Mouse (Mus musculus) retina, embryonic 14.5 days (tissue): Measurements from ENCODE around the gene Dnaic2.
A peak's percentile ranks its signal among the peaks of the same experiment; 100 is the strongest.

ENCODE experiments used
- DNase-seq: peaks from one replicate; pipeline ENCODE4 v3.0.0-alpha.2; 2015; ENCODE audit warnings: low spot score

Gene Dnaic2

DNA sequence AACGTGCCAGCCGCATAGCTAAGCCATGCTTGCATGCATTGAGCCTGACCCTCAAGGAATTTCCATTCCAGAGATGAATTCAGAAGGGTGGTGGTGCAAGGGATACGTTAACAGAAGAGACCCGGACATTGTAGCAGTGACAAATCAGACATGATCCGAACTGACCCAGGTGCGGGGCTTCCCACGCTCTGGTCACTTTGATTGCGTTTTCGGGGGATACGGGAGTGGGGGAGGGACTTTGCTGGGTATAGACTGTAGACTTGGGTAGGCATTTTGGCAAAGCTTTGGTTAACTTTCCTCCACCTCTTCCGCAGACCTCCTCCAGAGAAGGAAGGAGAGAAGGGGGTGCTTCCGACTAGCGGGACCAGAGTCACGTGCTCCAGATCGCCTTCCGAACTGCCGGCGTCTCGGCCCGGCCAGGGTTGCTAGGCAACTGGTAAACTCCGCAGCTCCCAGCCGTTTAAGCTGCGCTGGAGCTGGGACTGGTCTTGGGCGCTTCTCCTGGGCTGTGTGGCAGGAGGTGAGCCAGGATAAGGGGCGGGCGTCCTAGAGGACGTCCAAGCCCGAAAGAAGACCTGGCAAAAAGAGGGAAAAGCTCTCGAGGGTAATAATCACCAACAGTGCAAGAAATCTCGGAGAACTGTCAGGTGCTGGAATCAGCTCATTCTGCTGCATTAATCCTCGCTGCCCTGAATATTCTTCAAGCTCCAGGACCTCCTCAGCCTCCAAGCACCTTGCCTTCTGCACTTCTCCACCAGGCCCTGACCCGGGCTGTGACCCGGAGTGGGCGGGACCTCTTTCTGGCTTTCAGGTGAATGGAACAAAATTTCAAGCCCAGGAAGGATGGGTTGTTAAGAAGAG lies at the start of gene Dnaic2:
Gene Dnaic2 (plus strand): TSS at position 444 of the 861 bp plus-strand sequence.
- peak; percentile 85 for DNase-seq

DNA sequence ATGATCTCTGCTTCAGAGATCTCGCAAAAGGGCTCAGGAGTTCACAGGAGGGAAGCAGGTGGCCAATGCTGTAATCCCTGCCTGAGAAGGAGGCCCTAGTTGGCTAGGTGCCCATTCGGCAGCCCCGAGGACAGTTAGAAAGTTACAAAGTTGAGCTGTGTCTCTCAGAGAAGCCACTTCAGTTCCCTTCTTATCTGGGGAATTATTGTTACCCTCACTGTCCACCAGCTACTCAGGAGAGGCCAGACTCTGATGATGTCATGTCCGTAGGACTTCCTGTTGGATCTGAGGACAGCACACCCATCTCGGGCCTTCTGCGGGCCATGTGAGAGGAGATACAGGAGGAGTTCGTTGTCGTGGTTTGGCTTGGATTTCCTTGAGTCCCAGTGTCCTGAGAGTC lies 47.6 kb upstream of the Dnaic2 start:
- no peak for DNase-seq

DNA sequence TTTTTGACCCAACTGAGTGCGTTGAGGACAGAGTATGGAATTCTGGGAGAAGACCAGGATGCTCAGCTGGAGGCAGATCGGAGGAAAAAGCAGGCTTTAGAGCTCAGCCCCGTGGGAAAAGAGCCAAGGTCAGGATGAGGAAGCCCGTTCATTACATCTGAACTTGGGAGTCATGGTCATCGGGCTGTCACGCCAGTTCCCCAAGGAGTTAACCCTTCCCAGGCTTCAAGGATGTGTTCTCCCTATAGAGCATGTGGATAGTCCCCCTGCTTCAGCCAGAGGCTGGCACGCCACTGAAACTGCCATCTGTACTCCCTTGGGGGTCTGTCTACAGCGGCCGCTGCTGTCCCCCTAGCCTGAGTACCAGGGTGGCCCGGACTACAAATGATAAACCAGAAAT lies 46.9 kb upstream of the Dnaic2 start:
- DNase-seq, result no peak

DNA sequence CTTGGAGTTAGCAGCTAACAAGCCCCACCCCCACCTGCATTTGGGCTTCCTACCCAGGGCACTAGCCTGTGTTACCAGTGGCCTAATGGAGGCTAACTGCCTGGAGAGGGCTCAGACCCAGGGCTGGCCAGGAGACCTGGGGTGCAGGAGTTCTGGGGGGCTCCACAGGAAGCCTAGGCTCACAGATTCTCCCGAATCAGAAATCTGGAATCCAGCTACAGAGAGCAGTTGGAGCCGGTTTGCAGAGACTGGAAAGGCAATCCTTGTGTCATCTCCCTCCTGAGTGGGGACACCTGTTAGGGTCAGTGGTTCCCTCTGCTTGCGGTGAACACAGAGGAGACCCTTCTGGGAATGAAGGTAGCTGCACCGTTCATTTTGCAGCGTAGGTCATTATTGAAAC lies 46.2 kb upstream of the Dnaic2 start:
- no peak for DNase-seq

DNA sequence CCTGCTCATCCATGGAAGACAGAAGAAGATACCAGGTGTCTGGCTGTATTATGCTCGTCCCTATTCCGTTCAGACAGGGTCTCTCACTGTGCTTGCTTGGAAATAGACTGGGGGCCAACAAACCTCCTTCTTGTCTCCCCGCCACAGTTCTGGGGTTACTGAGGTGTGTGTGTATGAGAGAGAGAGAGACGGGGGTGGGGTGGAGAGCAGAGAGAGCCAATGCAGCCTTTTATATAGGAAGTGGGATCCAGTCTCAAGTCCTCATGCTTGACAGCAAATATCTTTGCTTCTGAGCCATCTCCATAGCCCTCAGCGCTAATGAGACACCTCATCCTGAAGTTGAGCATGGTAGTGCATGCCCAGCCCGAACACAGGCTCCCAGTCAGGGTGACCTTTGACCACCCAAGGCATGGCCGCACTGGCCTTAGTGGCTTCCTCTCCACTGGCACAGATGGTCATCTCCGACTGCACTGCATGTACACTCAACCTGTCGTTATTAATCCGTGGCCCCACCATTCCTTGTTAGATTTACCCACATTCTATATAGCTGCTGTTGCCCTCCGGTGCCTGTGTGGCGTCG lies 44.8 kb upstream of the Dnaic2 start:
- DNase-seq, result no peak

DNA sequence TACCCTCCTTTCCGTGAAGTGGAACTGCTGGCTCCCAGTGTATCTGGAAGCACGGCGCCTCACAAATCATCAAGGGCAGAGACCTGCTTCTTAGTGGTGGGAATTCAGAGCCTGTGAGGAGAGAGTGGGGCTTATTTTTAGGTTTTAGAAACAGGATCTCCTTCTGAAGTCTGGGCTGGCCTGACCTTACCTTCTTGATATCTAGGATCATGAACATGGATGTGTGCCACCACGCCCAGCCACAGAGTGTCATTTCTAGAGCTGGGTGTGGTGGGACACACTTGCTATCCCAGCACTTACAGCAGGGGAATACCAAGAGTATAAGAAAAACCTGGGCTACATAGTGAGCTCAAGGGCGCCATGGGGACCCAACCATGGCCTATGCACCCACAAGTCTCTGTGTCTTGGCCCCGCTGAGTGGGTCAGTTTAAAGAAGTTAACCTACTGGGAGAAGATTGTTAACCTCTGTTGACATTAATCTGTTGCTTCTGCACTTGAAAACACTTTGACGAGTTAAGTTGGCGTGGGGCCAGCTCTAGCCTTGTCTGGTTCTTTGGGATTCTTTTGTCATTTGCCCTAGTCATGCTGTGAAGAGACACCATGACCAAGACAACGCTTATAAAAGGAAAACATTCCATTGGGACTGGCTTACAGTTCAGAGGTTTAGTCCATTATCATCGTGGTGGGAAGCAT lies 44.0 kb upstream of the Dnaic2 start:
- DNase-seq, result no peak

DNA sequence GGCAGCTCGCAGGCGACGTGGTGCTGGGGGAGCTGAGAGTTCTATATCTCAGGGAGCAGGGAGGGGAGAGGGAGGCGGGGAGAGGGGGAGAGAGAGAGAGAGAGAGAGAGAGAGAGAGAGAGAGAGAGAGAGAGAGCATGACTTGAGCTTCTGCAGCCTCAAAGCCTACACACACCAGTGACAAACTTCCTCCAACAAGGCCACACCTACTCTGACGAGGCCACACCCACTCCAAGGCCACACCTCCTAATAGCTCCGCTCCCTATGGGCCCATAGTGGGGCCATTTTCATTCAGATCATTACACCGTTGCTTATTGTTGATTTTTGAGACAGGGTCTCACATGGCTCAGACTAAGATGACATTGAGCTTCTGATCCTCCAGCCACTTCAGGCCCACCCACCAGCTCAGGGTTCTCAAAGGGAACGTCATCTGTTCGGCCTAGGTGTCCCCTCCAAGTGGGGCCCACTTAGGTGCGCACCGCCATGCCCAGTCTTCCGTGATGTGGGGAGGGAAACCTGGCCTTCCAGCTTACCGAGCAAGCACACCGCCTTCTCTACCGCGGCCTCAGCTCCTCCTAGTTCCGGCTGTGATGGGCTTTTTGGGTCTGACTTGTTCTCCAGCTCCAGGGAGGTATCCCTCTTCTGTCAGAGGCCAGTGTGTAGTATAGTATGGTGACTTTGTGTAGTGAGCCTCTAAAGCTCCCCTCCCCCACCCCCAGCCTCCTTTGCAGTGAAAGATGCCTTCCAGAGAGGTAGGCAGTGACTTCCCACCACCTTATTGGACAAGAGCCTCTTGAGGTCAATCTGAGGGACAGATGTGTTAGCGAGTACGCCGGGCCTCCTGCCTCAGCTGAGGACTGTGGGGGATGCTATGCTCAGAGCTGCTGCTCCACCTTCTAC lies 43.2 kb upstream of the Dnaic2 start:
- no peak for DNase-seq

DNA sequence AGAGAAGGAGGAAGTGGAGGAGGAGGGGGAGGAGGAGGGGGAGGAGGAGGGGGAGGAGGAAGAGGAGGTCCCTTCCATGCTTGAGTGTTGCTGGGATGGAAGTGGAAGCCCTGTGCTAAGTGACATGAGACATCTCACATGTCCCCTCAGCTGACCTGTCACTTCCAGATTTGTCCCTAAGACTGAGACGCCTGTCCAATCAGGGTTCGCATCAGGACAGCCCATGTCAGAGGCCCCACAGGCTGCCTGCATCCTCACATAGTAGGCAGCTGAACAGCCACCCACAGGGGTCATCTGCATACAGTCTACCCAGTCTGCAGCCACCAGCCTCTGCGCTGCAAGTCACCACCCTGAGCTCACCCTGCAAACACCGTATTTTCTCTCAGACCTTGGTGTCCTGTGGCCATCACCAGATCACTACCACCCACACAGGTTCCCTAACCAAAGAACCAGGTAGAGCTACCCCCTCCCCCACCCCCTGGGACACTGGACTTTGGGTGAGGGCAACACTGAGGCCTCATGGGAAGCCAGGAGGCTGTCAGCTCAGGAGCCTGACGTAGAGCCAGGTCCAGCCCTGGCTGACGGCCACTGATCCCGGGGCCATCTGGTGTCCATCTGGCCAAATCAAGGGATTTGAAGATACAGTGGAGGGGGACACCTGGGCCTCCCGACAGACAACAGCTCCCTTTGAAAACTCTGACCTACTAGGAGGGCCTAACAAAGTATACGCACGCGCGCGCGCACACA lies 42.4 kb upstream of the Dnaic2 start:
- peak; percentile 65 for DNase-seq

DNA sequence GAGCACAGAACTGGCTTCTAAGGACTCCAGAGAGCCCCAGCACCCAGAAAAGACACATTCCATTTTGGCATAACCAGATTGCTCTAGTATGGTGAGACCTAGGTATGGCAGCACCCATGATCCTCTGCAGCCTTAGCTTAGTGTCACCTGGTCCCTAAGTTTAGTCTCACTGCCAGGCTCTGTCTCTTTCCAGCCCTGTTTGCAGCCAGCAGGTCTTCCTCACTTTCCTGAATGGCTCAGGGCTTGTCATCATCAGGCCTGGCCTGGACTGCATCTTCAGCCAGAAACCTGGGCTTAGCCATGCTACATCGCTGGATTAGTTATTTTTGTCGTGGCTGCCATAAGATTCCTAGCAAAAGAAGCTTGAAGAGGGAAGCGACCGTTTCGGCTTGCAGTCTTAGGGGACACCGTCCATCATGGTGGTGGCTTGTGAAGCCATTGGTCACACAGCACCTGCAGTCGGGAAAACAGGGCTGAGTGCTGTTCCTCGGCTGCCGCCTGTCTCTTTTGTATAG lies 41.6 kb upstream of the Dnaic2 start:
- no peak for DNase-seq

DNA sequence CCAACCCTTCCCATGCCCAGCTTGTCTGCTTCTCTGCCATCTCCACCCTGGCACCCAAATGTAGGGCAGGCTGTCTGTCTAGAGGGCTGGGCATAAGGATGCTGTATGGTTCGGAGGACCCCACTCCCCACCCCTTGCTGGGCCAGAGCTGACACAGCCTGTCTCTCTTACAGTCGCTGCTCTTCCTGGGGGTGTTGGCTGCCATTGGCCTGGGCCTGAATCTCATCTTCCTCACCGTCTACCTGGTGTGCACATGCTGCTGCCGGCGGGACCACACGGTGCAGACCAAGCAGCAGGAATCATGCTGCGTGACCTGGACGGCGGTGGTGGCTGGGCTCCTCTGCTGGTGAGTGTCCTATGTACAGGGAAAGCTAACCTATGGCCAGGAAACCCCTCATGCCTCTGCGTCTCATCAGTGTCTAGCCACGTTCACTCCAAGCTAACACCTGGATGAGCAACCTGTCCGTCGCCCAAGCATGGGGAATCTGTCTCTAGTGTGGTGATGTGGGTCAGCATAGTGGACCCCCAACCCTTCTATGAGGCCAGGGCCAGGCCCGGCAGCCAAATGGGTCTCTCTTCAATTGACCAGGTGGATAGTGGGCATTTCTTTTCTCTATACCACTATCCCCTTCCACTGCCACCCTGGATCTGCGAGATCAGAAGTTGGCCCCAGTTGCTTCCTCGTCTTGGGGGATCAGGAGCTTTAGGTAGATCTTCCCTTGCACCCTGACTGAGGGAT lies 40.8 kb upstream of the Dnaic2 start:
- no peak for DNase-seq

DNA sequence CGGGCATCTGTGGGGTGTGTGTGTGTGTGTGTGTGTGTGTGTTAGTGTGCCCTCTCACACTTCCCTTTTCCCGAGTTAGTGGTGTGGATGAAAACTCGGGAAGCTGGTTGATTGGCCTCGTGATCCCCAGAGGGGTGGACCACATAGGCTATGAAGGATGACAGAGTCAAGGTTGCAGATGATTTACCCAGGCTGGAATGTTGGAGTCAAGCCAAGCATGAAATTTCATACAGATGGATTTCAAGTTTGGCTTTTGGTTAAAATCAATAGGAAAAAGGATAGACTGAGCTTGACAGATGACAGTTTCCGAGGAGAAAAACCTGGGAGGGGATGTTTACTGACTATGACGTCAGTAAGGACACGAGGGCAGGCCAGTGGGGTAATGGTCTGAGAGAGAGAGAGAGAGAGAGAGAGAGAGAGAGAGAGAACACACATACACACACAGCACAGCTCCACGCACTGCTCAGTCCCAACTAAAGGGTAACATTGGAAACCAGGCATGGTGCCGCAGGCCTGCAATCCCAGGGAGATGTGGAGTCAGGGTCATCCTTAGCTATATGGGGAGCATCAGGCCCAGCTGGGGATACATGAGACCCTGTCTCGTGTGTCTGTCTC lies 39.5 kb upstream of the Dnaic2 start:
- DNase-seq, result no peak

DNA sequence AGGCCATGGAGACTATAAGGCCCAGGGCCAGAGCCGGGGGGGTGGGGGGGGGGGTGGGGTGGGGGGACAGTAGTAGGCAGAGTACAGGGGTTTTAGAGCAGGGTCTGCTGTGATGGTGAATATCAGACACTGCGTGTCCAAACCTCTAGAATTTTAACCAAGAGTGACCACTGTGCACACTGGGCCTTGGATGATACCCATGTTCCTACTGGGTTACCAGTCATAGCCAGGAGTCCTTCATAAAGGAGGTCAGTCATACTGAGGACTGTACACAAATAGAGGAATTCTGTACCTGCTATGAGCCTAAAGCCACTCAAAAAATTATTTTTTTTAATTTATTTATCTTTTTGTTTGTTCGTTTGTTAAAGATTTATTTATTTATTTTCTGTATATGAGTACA lies 38.5 kb upstream of the Dnaic2 start:
- DNase-seq, result no peak

DNA sequence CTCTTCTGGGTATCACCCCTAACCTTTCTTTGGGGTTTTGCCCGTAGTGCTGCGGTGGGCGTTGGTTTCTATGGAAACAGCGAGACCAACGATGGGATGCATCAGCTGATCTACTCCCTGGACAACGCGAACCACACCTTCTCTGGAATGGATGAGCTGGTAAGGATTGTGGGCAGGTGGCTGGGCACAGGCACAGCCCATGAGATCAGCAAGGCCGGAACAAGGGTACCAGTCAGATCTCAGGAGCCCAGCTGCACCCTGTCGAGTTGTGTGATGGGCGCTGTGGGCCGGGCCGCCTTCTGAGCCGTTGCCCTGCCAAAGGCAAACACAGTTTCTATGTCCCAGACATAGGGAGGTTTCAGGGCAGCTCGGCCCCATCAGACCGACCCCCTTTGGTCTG lies 37.0 kb upstream of the Dnaic2 start:
- DNase-seq, result no peak

DNA sequence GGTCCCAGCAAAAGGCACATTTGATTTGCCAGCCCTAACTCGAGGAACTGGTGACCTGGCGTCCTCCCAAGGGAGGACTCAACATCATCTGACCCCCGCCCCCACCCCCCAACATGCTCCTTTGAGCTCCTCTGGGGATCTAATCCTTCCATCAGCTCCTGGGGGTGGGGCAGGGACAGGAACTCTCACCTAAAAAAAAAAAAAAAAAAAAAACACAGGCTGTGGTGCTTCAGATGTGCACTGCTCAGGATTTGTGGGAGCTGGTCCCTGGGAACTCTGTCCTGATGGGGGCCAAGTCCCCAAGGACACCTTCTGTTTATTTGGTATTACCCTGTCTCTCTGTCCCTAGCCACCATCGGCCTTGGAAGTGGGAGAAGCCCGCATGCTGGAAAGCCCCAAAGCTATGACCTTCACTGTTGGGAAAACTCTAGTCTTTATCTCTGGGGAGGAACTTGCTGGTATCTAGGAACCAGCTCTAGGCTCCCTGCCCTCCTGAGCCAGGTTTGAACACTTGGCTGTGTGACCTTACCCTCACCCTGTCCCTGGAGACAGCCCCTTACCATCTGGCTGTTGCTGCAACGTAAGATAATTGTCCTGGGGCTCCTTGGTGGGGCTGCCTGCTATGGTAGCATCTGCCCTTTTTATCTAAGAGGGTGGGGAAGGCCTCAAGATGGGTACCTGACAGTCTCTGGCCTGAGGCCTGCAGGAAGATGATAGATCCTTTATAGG lies 35.6 kb upstream of the Dnaic2 start:
- DNase-seq, result no peak

DNA sequence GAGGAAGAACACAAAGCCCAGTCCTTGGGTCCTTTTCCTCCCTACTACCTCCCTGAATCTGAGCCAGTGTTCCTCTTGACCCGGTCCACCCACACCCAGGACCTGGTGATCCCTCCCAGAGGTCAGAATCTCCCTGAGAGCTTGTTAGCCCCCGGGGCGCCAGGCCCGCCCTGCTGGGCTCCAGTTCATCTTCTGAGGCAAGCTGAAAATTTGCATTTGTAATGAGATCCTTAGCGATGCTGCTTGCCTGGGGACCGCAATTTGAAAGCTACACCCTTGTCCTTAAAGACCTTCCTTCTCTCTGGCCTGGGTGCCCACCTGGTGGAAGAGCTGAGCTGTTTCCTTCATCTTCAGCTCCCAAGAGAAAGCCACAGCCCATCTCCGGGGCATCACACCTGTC lies 34.6 kb upstream of the Dnaic2 start:
- DNase-seq, result no peak

DNA sequence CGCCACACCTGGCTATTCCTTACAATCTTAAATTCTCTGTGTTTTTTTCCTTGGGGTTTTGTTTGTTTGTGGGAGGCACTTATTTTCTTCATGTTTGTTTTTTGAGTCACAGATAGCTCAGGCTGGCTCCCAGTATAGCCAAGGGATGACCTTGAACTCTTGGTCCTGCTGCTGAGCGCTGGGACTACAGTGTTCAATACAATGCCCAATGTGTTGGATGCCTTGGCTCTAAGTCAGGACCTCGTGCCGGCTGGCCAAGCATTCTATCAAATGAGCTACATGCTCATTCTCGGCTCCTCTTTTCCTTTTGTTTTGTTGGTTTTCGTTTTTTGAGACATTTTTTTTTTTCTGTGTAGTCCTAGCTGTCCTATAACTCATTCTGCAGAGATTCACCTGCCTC lies 33.8 kb upstream of the Dnaic2 start:
- DNase-seq, result no peak

DNA sequence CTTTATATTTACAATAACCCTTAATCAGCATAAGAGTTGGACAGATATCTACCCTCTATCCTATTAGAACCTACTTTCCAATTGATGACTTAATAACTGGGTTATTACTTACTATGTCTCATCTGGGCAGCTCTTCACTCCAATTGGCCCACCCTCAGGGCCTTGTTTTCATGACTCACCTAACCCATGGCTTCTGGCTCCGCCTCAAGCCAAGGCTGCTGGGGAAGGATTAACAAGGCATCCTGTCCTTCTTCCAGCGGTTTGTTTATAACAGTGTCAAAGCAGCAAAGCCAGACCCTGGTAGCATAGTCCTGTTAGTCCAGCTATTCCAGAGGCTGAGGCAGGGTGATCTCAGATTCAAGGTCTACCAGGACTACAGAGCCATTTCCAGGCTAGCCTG lies 32.8 kb upstream of the Dnaic2 start:
- no peak for DNase-seq

DNA sequence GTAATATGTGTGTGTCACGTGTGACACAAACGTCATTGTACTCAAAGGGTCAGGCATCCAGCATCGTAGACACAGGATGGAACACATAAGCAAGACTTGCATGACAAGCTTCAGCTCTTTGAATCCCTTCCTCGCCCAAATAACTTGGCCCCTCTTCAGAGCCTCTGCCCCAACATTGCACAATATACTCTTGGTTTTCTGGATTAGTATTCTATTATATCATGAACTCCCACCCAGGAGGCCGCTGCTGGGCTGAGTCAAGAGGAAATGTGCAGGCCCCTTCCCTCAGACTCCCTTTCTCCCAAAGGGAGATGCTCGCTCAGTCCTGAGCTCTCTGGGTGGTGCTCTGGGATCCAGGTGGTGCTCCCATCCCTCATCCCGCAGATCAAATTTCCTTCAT lies 28.7 kb upstream of the Dnaic2 start:
- no peak for DNase-seq

DNA sequence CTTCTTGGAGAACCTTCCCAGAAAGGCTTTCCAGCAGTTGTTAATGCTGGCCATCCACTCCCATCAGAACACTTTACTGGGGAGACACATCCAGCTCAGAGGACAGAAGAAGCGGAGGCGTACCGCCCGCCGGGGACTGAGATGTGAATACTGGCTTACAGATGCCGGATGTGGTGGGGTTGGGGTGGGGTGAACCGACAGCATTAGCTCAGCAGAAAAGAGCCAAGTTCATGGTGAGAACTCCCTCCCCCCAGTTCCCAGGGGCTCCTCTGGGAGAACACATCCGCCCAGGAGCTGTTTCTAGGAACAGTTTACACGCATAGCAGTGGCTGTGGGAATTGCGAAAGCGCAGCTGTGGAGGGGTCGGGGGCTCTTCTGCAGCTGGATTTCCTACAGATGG lies 27.7 kb upstream of the Dnaic2 start:
- no peak for DNase-seq
